Mouse (Mus musculus) left cerebral cortex, adult 8-10 months (tissue): ENCODE results near the gene Denr. TPM values are rescaled to one million over a fixed set of nuclear protein-coding genes. Genes with fewer than 3 reads are reported as not detected.

Experiments used
- DNase-seq, 2 experiments: peaks; one replicate each; pipeline ENCODE4 v3.0.0; 2022; ENCODE audit warnings: low spot score in 2 of 2
- total RNA-seq, 4 experiments: library from RNA; stranded (reverse); gene quantifications; 2 replicates each; pipeline ENCODE4 v1.2.4; 2022

Denr gene
- 10 to 100 TPM; 67.8 to 76.3 (median 73.0) TPM for total RNA-seq

- peak; percentile 96 to 97 for DNase-seq
Measured at GRCm38 (mm10) chr5:123906976-123907630, at the start of gene Denr. Denr (plus strand) TSS chr5:123907175.

DNA sequence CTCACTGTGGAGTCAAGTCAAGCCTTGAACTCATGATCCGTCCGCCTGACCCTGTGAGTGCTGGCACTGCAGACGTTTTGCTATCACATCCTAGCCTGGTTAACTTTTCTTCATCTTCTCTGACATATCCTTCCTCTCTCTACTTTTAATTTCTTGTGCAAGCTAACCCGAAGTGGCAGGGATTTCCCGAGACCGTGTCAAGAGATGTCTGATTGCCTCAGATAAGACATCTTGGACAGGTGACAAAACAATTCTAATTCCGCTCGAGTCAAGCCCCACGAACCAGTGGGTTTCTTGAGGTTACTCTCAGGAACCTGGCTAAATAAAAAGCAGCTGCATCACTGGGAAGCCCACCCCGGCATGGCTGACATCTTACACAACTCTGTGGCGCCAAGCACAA is 48.2 kb upstream of the Denr start:
- DNase-seq: no peak

DNA sequence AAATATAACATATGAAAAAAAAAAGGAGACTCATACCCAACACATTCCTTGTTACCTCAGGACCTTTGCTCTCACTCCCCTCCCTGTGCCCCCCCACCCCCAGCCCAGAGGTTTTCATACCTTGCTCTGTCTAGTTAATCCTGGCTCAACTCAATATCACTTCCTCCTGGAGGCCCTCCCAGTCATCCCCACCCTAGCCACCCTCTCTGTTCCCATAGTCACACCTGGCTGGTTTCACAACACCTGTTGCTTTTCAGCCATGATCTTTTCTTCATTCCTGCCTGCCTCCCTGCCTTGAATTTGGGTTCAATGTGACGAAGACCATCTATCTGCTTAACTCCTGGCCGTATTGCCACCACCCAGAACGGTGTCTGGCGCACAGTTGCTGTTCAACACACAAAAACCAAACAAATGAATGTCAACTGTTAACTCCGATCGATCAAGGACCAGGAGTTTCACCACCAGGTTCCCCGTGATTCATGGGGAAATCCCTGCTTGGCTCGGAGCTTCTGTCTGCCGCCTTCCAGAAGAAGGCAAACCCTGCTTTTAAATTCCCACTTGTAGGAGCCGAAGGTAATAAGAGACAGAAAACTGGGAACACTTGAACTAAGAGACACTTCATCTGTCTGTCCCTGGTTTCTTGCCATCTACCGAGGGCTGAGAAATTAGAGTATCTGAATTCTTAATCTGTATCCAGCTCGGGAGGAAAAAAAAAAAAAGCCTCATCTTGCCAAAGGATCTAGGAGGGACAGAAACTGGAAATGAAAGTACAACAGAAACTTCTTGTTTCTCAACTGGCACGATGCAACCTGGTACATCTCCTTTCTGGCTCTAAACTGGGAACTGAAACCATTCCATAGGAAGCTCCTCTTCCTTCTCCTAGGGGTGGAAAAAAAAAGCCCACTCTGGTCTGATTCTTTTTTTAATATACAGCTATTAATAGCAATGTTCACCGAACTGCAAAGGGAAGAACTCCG is 44.3 kb upstream of the Denr start:
- DNase-seq: no peak

GRCm38 (mm10) chr5:123863934-123864333 is 43.0 kb upstream of the Denr start:
- no peak for DNase-seq

DNA sequence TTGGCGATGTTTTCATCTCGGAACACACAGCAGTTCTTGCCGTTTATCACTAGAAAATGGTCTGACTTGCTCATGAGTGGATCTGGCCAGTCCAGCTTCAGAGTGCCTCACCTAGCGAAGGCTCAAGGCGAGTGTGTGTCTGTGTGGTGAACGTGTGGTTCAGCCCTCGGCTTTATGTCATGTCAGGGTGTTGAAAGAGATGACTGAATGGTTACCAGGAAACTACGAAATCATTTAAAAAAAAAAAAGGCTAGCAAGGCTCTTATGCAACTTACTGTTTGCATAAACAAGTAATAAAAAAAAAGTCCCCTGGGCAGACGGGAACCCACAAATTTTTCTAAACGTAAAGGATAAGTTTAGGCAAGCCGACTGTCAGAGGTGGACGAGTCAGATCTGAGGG is 41.6 kb upstream of the Denr start, which contains the start of gene Hcar2:
Gene Hcar2, minus strand, starts transcription at position 135 of the 400 bp plus-strand sequence.
- no peak for DNase-seq

GRCm38 (mm10) chr5:123866457-123866856 is 40.5 kb upstream of the Denr start:
- DNase-seq: no peak

DNA sequence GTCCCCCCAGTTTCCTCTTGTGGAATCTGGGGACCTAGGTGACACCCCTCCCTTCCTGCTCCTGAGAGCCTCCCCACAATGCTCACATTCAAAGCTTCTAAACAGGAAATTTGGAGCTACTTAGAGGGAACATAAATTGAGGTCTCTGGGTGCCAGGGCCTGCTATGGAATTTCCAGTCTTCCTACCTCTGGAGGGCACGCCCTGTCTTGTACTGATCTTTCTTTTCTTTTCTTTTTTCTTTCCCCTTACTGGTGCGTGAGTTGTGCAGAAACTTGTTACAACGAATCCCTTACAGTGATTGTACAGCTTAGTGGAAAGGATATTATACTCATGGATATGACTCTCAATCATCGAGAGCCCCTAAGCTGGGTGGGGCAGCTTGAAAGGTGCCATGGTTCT is 37.4 kb upstream of the Denr start:
- DNase-seq: no peak

- DNase-seq: no peak
Measured at GRCm38 (mm10) chr5:123874177-123874576, 32.8 kb upstream of the Denr start.

DNA sequence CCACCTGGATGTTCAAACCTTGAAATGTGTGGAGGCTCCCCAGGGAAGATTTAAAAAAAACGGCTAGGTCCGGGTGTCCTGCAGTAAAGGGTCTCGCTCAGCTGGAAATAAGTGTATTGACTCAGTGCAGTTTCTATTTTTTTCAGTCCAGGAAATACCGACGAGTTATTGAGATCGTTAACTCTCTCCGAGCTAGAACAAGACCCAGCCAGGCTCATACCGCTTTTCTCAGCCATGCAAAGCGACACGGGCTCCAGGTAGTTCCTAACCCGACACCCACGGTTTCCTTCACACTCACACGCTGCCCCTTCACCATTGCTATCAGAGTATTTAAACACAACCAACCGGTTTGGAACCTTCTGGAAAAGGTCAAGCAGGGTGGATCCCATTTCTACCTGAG is 28.9 kb upstream of the Denr start:
- DNase-seq: no peak

GRCm38 (mm10) chr5:123879928-123880327 is 27.0 kb upstream of the Denr start, which contains the start of gene Hcar1:
Hcar1 (minus strand) TSS chr5:123880020.
- DNase-seq: no peak

GRCm38 (mm10) chr5:123880778-123881177 is 26.2 kb upstream of the Denr start:
- DNase-seq: no peak

DNA sequence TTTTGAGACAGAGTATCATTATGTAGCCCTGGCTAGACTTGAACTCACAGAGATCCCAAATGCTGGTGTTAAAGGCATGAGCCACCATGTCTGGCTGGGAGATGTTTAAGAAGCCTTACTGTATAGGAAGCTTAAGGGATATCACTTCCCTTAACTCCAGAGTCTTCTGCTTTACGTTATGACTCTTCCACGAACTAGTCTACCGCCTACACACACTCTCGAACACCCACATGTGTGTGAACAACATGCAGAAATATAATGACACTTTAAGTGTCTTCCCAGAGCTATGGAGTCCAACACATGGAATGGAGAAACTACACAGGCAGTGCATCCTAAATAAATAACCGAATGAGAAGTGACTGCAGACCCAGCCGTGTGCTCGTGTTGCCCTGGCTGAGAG is 23.1 kb upstream of the Denr start:
- no peak for DNase-seq

DNA sequence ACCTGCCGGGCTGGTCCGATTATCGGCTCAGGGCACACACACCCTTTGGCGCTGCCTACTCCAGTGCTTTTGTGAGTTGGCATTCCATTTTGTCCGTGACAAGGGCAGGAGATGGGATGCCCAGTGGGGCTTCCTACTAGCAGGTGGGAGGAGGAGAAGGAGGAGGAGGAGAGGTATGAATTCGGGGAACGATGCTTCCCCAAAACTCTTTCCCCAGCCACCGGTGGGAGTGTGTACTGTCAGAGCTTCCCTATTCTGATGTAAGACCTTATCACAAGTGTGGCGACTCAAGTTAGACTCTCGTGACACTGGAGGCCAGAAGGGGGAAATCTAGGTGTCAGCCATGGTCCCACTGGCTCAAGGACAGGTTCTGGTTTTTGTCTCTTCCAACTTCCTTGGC is 22.6 kb upstream of the Denr start:
- DNase-seq: no peak

- DNase-seq: no peak
Measured at GRCm38 (mm10) chr5:123886365-123886764, 20.6 kb upstream of the Denr start.

DNA sequence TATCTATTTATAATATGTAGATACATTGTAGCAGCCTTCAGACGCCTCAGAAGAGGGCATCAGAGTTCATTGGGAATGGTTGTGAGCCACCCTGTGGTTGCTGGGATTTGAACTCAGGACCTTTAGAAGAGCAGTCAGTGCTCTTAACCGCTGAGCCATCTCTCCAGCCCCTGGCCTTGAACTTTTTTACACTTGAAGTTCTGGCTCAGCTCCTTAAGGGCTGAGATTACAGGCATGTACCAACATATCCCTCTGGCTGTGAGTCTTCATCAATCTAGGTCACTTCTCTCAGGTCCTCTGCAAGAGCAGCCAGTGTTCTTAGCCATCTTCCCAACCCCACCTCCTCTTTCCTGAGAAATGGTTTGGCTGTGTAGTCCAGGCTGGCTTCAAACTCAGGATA is 16.7 kb upstream of the Denr start:
- no peak for DNase-seq

DNA sequence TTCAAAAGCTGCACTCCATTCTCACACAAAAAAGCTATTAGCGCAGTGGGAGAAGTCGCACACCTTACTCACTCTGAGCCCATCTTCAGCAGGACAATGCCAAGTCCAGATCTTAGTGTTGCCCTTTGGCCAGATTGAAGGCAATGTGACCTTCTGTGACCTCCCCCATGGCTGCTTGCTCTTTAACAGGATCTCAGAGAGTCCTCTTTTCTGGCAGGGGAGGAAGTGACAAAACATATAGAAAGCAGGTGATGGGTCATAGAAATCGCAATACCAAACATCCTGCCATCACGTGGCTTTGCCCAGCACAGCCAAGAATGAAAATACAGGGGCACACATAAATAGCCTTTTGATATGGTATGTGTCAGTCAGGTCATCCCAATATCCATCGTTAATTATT is 16.0 kb upstream of the Denr start:
- DNase-seq: no peak

DNA sequence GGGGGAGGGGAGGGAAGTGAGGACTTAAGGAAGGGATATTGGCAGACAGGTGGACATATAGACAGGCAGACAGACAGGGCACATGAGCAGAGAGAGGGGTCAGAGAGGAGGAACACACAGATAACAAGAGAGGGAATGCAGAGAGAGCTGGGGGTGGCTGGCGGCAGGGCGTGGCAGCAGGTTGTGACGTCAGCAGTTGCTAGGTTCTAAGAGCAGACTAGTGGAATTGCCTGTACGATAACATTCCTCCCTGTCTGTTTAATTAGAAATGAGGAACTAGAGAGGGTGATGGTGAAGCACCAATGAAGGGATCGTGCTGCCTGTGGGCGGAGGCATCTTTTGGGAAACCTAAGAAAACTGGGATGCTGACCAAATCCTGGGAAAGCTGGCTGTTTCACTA is 15.3 kb upstream of the Denr start:
- no peak for DNase-seq

GRCm38 (mm10) chr5:123893520-123893919 is 13.5 kb upstream of the Denr start:
- no peak for DNase-seq

DNA sequence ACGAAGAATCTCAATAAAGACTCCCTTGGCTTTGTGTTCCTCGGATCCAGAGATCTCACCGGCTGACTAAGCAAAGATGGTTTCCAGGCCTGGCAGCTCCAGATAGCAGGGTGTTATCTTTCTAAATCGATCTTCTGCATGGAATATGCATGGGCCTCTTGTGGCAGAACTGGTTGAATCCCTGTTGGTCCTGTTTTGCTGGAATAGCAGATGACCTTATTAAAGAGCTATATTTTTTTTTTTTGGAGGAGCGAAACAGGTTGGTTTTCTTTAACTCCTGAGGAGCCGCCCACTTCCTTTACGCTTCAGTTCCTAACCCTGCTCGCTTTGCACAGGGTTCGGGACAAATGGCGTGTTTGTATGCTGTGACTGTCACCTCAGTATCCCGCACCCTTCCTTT is 10.6 kb upstream of the Denr start:
- no peak for DNase-seq

- no peak for DNase-seq
Measured at GRCm38 (mm10) chr5:123897352-123897751, 9.6 kb upstream of the Denr start.

- no peak for DNase-seq
Measured at GRCm38 (mm10) chr5:123904059-123904672, 2.8 kb upstream of the Denr start.
